Mouse (Mus musculus): Measurements from ENCODE around the gene 4933427D14Rik. TPM values are rescaled to one million over a fixed set of nuclear protein-coding genes. Genes with fewer than 3 reads are reported as not detected.
A peak's percentile ranks its signal among the peaks of the same experiment; 100 is the strongest.

Gene 4933427D14Rik
- polyA plus RNA-seq, 1 experiment from 2014 or later, result 9.0 TPM

GRCm38 (mm10) chr11:72145182-72145876 is 61.9 kb downstream of the 4933427D14Rik start:
- ATAC-seq (ENCODE audit: low read depth) (no peak), DNase-seq (ENCODE audit: low spot score) (peak; percentile 43)
- Histone ChIP-seq H3K27ac (replicated peaks; ENCODE audit: low read depth, low read length) (no peak overlapping the region), H3K4me2 (ENCODE audit: low read depth, low read length) (no peak overlapping the region), H3K27me3 (replicated peaks; ENCODE audit: control insufficient read depth, insufficient read depth, low read length) (no peaks in the 10 kb centered on the region), H3K4me1 (ENCODE audit: control insufficient read depth, insufficient read depth, low read length) (peaks cover 25% of the 10 kb centered on the region; the same call in 1 of the 2 replicates), H3K36me3 (ENCODE audit: control insufficient read depth, insufficient read depth, low read length) (no peaks in the 10 kb centered on the region), H3K9ac (ENCODE audit: low read depth, low read length) (no peak overlapping the region), H3K4me3 (ENCODE audit: low read depth, low read length) (no peak overlapping the region), H3K9me3 (ENCODE audit: control insufficient read depth, low read length) (no peaks in the 10 kb centered on the region)
- 11% methylated on average over 2 of the region's 2 CpGs for WGBS

GRCm38 (mm10) chr11:72142889-72143288 is 64.4 kb downstream of the 4933427D14Rik start:
- H3K4me3 ChIP-seq (ENCODE audit: low read depth, low read length), result no peak overlapping the region
- H3K9me3 ChIP-seq (ENCODE audit: control insufficient read depth, low read length), result no peaks in the 10 kb centered on the region
- H3K4me2 ChIP-seq (ENCODE audit: low read depth, low read length), result no peak overlapping the region
- H3K27me3 ChIP-seq (replicated peaks; ENCODE audit: control insufficient read depth, insufficient read depth, low read length), result no peaks in the 10 kb centered on the region
- H3K36me3 ChIP-seq (ENCODE audit: control insufficient read depth, insufficient read depth, low read length), result no peaks in the 10 kb centered on the region
- H3K27ac ChIP-seq (replicated peaks; ENCODE audit: low read depth, low read length), result 0 out of 2 replicates have a peak overlapping the region, but pooled peaks have one; percentile 28
- H3K9ac ChIP-seq (ENCODE audit: low read depth, low read length), result no peak overlapping the region
- ATAC-seq (ENCODE audit: low read depth) (peak; percentile 93), DNase-seq (ENCODE audit: low spot score) (peak; percentile 89)
- H3K4me1 ChIP-seq (ENCODE audit: control insufficient read depth, insufficient read depth, low read length), result peaks cover 22% of the 10 kb centered on the region; the same call in 1 of the 2 replicates
- WGBS, result 23% methylated on average over 7 of the region's 10 CpGs

- H3K27me3 ChIP-seq (replicated peaks; ENCODE audit: control insufficient read depth, insufficient read depth, low read length), result peaks cover 21% of the 10 kb centered on the region
- no peaks in the 10 kb centered on the region for H3K9me3 ChIP-seq (ENCODE audit: control insufficient read depth, low read length)
- no peak for DNase-seq (ENCODE audit: low spot score)
- peaks cover 9% of the 10 kb centered on the region for H3K4me1 ChIP-seq (ENCODE audit: control insufficient read depth, insufficient read depth, low read length)
- no peak overlapping the region for H3K27ac ChIP-seq (replicated peaks; ENCODE audit: low read depth, low read length)
- no peak overlapping the region for H3K9ac ChIP-seq (ENCODE audit: low read depth, low read length)
- no peak for ATAC-seq (ENCODE audit: low read depth)
- H3K4me2 ChIP-seq (ENCODE audit: low read depth, low read length), result no peak overlapping the region
- no peaks in the 10 kb centered on the region for H3K36me3 ChIP-seq (ENCODE audit: control insufficient read depth, insufficient read depth, low read length)
- 58% methylated on average over 6 of the region's 6 CpGs for WGBS
- no peak overlapping the region for H3K4me3 ChIP-seq (ENCODE audit: low read depth, low read length)
Measured at GRCm38 (mm10) chr11:72140198-72140597, 67.1 kb downstream of the 4933427D14Rik start.

- peaks cover 38% of the 10 kb centered on the region for H3K27me3 ChIP-seq (replicated peaks; ENCODE audit: control insufficient read depth, insufficient read depth, low read length)
- peak overlapping the region; percentile 76 for H3K9ac ChIP-seq (ENCODE audit: low read depth, low read length)
- no peak overlapping the region for H3K27ac ChIP-seq (replicated peaks; ENCODE audit: low read depth, low read length)
- peak overlapping the region; percentile 61 for H3K4me3 ChIP-seq (ENCODE audit: low read depth, low read length)
- peaks cover 17% of the 10 kb centered on the region for H3K4me1 ChIP-seq (ENCODE audit: control insufficient read depth, insufficient read depth, low read length)
- H3K4me2 ChIP-seq (ENCODE audit: low read depth, low read length), result peak overlapping the region; percentile 97
- no peaks in the 10 kb centered on the region for H3K9me3 ChIP-seq (ENCODE audit: control insufficient read depth, low read length)
- no peak for ATAC-seq (ENCODE audit: low read depth)
- WGBS, result 30% methylated on average over 11 of the region's 11 CpGs
- no peak for DNase-seq (ENCODE audit: low spot score)
- no peaks in the 10 kb centered on the region for H3K36me3 ChIP-seq (ENCODE audit: control insufficient read depth, insufficient read depth, low read length)
Measured at GRCm38 (mm10) chr11:72136231-72136982, 70.9 kb downstream of the 4933427D14Rik start.

GRCm38 (mm10) chr11:72135383-72136158 is 71.7 kb downstream of the 4933427D14Rik start, which contains the start of gene Pitpnm3:
Gene Pitpnm3 (minus strand): TSS chr11:72135778.
- Histone ChIP-seq H3K36me3 (ENCODE audit: control insufficient read depth, insufficient read depth, low read length) (no peaks in the 10 kb centered on the region), H3K27me3 (replicated peaks; ENCODE audit: control insufficient read depth, insufficient read depth, low read length) (peaks cover 38% of the 10 kb centered on the region), H3K27ac (replicated peaks; ENCODE audit: low read depth, low read length) (no peak within 1 kb of the TSS), H3K4me3 (ENCODE audit: low read depth, low read length) (peak within 1 kb of the TSS; percentile 61), H3K4me2 (ENCODE audit: low read depth, low read length) (peak within 1 kb of the TSS; percentile 97), H3K9ac (ENCODE audit: low read depth, low read length) (peak within 1 kb of the TSS; percentile 76), H3K9me3 (ENCODE audit: control insufficient read depth, low read length) (no peaks in the 10 kb centered on the region), H3K4me1 (ENCODE audit: control insufficient read depth, insufficient read depth, low read length) (peaks cover 20% of the 10 kb centered on the region)
- DNase-seq (ENCODE audit: low spot score) (no peak), ATAC-seq (ENCODE audit: low read depth) (peak; percentile 22)
- 2% methylated on average over 38 of the region's 107 CpGs for WGBS

GRCm38 (mm10) chr11:72134536-72135382 is 72.5 kb downstream of the 4933427D14Rik start:
- Histone ChIP-seq H3K4me3 (ENCODE audit: low read depth, low read length) (peak overlapping the region; percentile 61), H3K4me1 (ENCODE audit: control insufficient read depth, insufficient read depth, low read length) (peaks cover 27% of the 10 kb centered on the region), H3K9ac (ENCODE audit: low read depth, low read length) (peak overlapping the region; percentile 76), H3K27me3 (replicated peaks; ENCODE audit: control insufficient read depth, insufficient read depth, low read length) (peaks cover 38% of the 10 kb centered on the region), H3K27ac (replicated peaks; ENCODE audit: low read depth, low read length) (no peak overlapping the region), H3K9me3 (ENCODE audit: control insufficient read depth, low read length) (no peaks in the 10 kb centered on the region), H3K4me2 (ENCODE audit: low read depth, low read length) (peak overlapping the region; percentile 97), H3K36me3 (ENCODE audit: control insufficient read depth, insufficient read depth, low read length) (no peaks in the 10 kb centered on the region)
- ATAC-seq (ENCODE audit: low read depth), result 0 out of 2 replicates have a peak, but pooled peaks have one; percentile 1
- DNase-seq (ENCODE audit: low spot score), result no peak
- 32% methylated on average over 16 of the region's 24 CpGs for WGBS

GRCm38 (mm10) chr11:72133075-72133474 is 74.2 kb downstream of the 4933427D14Rik start:
- WGBS, result 48% methylated on average over 10 of the region's 10 CpGs
- Histone ChIP-seq H3K27ac (replicated peaks; ENCODE audit: low read depth, low read length) (peak overlapping the region; percentile 10; the same call in 1 of the 2 replicates), H3K36me3 (ENCODE audit: control insufficient read depth, insufficient read depth, low read length) (no peaks in the 10 kb centered on the region), H3K27me3 (replicated peaks; ENCODE audit: control insufficient read depth, insufficient read depth, low read length) (peaks cover 38% of the 10 kb centered on the region), H3K4me3 (ENCODE audit: low read depth, low read length) (no peak overlapping the region), H3K9ac (ENCODE audit: low read depth, low read length) (no peak overlapping the region), H3K4me1 (ENCODE audit: control insufficient read depth, insufficient read depth, low read length) (peaks cover 27% of the 10 kb centered on the region), H3K9me3 (ENCODE audit: control insufficient read depth, low read length) (no peaks in the 10 kb centered on the region), H3K4me2 (ENCODE audit: low read depth, low read length) (no peak overlapping the region)
- no peak for ATAC-seq (ENCODE audit: low read depth)
- peak; percentile 45 for DNase-seq (ENCODE audit: low spot score)

Measured in embryonic facial prominence, embryonic 14.5 days (tissue).